Mouse (Mus musculus) heart, postnatal 0 days (tissue): Measurements from ENCODE around the gene Ces1h.

Source experiments
- CTCF ChIP-seq: IDR thresholded peaks from 2 replicates; pipeline ENCODE4 v1.5.1; 2016; ENCODE audit warnings: antibody characterized with exemption, control low read depth, low read depth
- EP300 ChIP-seq: IDR thresholded peaks from 2 replicates; pipeline ENCODE4 v1.6.1; 2016; ENCODE audit warnings: antibody characterized with exemption, low read depth

GRCm38 (mm10) chr8:93315557-93315956 lies 64.0 kb downstream of the Ces1h start:
- TF ChIP-seq CTCF (no peak), EP300 (no peak)
